1 mouse cellular context compared by ENCODE assay signal in the genomic region with DNA sequence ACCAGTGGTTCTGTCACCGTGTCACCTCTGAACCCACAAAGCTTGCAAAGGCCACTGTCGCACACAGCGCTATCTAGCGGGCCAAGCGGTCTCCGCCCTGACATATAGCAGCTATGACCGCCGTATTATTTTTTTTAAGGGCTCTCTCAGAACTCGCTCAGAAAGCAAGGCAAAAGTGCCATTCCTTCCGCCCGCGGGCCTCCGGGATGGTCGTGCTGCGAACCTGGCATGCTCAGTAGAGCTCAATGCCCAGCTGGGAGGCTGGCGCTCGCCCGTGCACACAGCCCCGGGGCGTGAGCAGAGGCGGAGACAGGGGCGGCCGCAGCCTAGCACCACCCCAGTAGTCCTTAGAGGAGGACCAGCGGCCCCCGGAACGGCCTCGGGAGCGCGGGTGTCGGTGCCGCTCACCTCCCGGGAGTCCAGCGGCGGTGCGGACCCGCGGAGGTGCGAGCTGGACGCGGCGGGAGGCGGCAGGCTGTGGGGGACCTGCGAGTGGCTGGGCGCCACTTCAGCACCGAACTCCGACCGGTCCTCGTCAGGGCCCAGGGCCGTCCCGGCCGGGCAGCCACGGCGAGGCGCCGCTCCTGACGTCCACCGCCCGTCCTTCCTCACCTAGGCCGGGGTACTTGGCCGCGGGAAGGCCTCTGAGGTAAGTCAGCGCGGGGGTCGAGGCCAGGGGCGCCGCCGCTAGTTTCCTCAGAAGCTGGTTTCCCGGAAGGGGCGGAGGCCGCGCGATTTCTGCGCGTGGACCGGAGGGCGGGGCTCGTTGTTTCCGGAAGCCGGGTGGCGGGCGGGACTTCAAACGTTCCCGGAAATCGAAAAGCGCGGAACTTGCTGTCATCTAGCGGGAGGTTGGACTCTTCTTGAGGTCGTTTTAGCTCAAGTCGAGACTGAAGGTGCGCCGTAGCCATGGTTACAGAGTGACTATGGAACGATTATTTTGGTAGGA.
TF ChIP-seq lines count a peak whose summit lies in the region.

Gene Ripk1, plus strand, starts transcription at position 306 of the 949 bp plus-strand sequence.
Gene Serpinb6a, minus strand, starts transcription at position 737 of the 949 bp plus-strand sequence.

TF ChIP-seq in MEL, 35 proteins besides CTCF, POLR2A, EP300 and RAD21 (continued from another document):
- no peak for TF ChIP-seq USF1 (IDR thresholded peaks at IDR 0.05; ENCODE audit: low read depth, low read length)
- TF ChIP-seq MYB (IDR thresholded peaks at IDR 0.05; ENCODE audit: low read depth, low read length), result no peak
- TF ChIP-seq SIN3A (IDR thresholded peaks at IDR 0.05; ENCODE audit: low read length), result peak; percentile 94
- peak; percentile 57; the same call in 1 of the 2 replicates for TF ChIP-seq NRF1 (IDR thresholded peaks at IDR 0.05; ENCODE audit: insufficient read depth, low read depth, low read length, poor library complexity, severe bottlenecking)
- TF ChIP-seq MAFK (IDR thresholded peaks at IDR 0.05; ENCODE audit: borderline replicate concordance, low read depth, low read length), result no peak
- no peak for TF ChIP-seq ZC3H11A (IDR thresholded peaks at IDR 0.05; ENCODE audit: low read depth, low read length)
- TF ChIP-seq GABPA (IDR thresholded peaks at IDR 0.05; ENCODE audit: low read depth, low read length), result no peak
- no peak for TF ChIP-seq USF2 (IDR thresholded peaks at IDR 0.05; ENCODE audit: borderline replicate concordance in 1 of 2, insufficient read depth in 1 of 2, low read depth in 1 of 2, low read length in 2 of 2)
- TF ChIP-seq ELF1 (IDR thresholded peaks at IDR 0.05; ENCODE audit: low read depth, low read length), result peak; percentile 98
- no peak for TF ChIP-seq GATA1 (IDR thresholded peaks at IDR 0.05; ENCODE audit: low read depth, low read length)
- peak; percentile 85 for TF ChIP-seq MAX (IDR thresholded peaks at IDR 0.05; ENCODE audit: low read length)
- peak; percentile 79; the same call in 1 of the 2 replicates for TF ChIP-seq ZMIZ1 (IDR thresholded peaks at IDR 0.05; ENCODE audit: low read depth, low read length)
- peak; percentile 58 for TF ChIP-seq ZNF384 (IDR thresholded peaks at IDR 0.05; ENCODE audit: low read depth, low read length)
- TF ChIP-seq MYC (IDR thresholded peaks at IDR 0.05; ENCODE audit: low read depth, low read length), result peak; percentile 69
- TF ChIP-seq MEF2A (IDR thresholded peaks at IDR 0.05; ENCODE audit: extremely low read depth, insufficient replicate concordance, low read depth, low read length, poor library complexity, severe bottlenecking), result no peak
- 0 out of 2 replicates have a peak, but pooled peaks have one; percentile 78 for TF ChIP-seq CHD1 (IDR thresholded peaks at IDR 0.05; ENCODE audit: low read depth, low read length)
- no peak for TF ChIP-seq POLR2AphosphoS5 (IDR thresholded peaks at IDR 0.05; ENCODE audit: borderline replicate concordance, low read depth, low read length)
- no peak; the same call in 1 of the 2 replicates for TF ChIP-seq KAT2A (conservative IDR thresholded peaks at IDR 0.05; ENCODE audit: low read depth, low read length)
- peak; percentile 72 for TF ChIP-seq MAZ (IDR thresholded peaks at IDR 0.05; ENCODE audit: low read depth, low read length)
- TF ChIP-seq TBP (IDR thresholded peaks at IDR 0.05; ENCODE audit: low read depth, low read length), result peak; percentile 56; the same call in 1 of the 2 replicates
- TF ChIP-seq TAL1 (IDR thresholded peaks at IDR 0.05; ENCODE audit: low read length), result no peak
- TF ChIP-seq E2F4 (IDR thresholded peaks at IDR 0.05; ENCODE audit: borderline replicate concordance, low read depth, low read length), result 0 out of 2 replicates have a peak, but pooled peaks have one; percentile 57
- peak; percentile 72 for TF ChIP-seq NELFE (IDR thresholded peaks at IDR 0.05; ENCODE audit: low read depth, low read length)
- peak; percentile 54; the same call in 1 of the 2 replicates for TF ChIP-seq POLR2AphosphoS2 (IDR thresholded peaks at IDR 0.05; ENCODE audit: low read length)
- TF ChIP-seq SMC3 (IDR thresholded peaks at IDR 0.05; ENCODE audit: low read depth, low read length), result no peak; the same call in 1 of the 2 replicates
TF ChIP-seq in MEL: peak in this region for 20.
